12 mouse cellular contexts compared by ENCODE assay signal in the genomic region with DNA sequence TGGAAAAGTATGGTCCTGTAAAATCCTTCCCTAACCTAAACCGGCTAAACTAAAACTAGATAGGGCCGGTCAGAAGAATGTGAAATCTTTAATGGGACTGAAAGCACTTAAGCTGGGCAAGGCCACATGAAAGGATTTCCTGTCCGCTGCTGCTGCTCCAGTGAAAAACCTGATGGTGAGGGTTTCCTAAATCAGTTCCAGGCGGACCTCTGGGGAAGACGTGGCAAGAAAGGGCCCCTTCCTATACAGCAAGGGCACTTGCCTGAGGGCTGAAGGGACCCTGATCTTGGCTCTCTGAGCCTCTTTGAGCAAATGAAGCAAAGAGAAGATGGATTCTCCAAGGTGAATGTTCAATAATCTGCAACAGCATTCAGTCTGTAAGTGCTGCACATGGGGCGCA.
DNase-seq lines count a peak whose midpoint lies in the region; ATAC-seq and TF ChIP-seq lines count a peak whose summit lies in the region.
"Had no signal": no experiment of that assay in that cellular context is flagged by ENCODE, and none has a peak within 500 bp of the region (broad histone marks: within the 10 kb centered on the region; RNA-seq: fewer than 3 reads in every experiment).

No protein-coding gene starts in this region.

- no peak for TF ChIP-seq EP300 in lung, postnatal 0 days (IDR thresholded peaks at IDR 0.05)
- TF ChIP-seq EP300 in liver, postnatal 0 days (IDR thresholded peaks at IDR 0.05; ENCODE audit: low read depth), result no peak

- DNase-seq in hindbrain, embryonic 10.5 days (ENCODE audit: low spot score), result no peak
- DNase-seq in hindbrain, postnatal 0 days (ENCODE audit: low spot score), result no peak
- no peak for DNase-seq in lung, postnatal 0 days (ENCODE audit: low spot score)
- no peak for DNase-seq in lung, postnatal 4 days
- DNase-seq in embryonic facial prominence, embryonic 14.5 days (ENCODE audit: low spot score), result no peak
- no peak for DNase-seq in liver, postnatal 0 days
- no peak for DNase-seq in cerebellum, adult 11-12 months
- DNase-seq in adrenal gland, postnatal 36 days, result no peak
- DNase-seq: cerebellum, adult 18-20 months; retina, postnatal 1 day; thymus, postnatal 36 days had no signal

- H3K9me3 ChIP-seq in hindbrain, embryonic 10.5 days, result no peaks in the 10 kb centered on the region
- H3K9me3 ChIP-seq in hindbrain, postnatal 0 days (ENCODE audit: low read length), result no peaks in the 10 kb centered on the region
- no peaks in the 10 kb centered on the region for H3K9me3 ChIP-seq in lung, postnatal 0 days (ENCODE audit: low read length)
- no peaks in the 10 kb centered on the region for H3K9me3 ChIP-seq in embryonic facial prominence, embryonic 14.5 days (ENCODE audit: control insufficient read depth, low read length)
- no peaks in the 10 kb centered on the region for H3K9me3 ChIP-seq in liver, postnatal 0 days (ENCODE audit: low read length)

- TF ChIP-seq CTCF in hindbrain, postnatal 0 days (IDR thresholded peaks at IDR 0.05; ENCODE audit: low read depth), result no peak
- no peak for TF ChIP-seq CTCF in lung, postnatal 0 days (IDR thresholded peaks at IDR 0.05)
- no peak for TF ChIP-seq CTCF in liver, postnatal 0 days (IDR thresholded peaks at IDR 0.05; ENCODE audit: low read depth)

- H3K4me1 ChIP-seq in hindbrain, embryonic 10.5 days (replicated peaks), result peaks cover 39% of the 10 kb centered on the region
- no peaks in the 10 kb centered on the region for H3K4me1 ChIP-seq in hindbrain, postnatal 0 days (ENCODE audit: insufficient read depth, low read length)
- peaks cover 3% of the 10 kb centered on the region; the same call in 1 of the 2 replicates for H3K4me1 ChIP-seq in lung, postnatal 0 days (ENCODE audit: insufficient read depth, low read depth, low read length)
- H3K4me1 ChIP-seq in embryonic facial prominence, embryonic 14.5 days (ENCODE audit: control insufficient read depth, insufficient read depth, low read length), result peaks cover 39% of the 10 kb centered on the region
- H3K4me1 ChIP-seq in liver, postnatal 0 days (ENCODE audit: insufficient read depth), result peaks cover 16% of the 10 kb centered on the region

- no peak overlapping the region for H3K9ac ChIP-seq in hindbrain, postnatal 0 days (replicated peaks; ENCODE audit: low read length)
- no peak overlapping the region for H3K9ac ChIP-seq in lung, postnatal 0 days (replicated peaks; ENCODE audit: low read depth)
- no peak overlapping the region for H3K9ac ChIP-seq in embryonic facial prominence, embryonic 14.5 days (ENCODE audit: low read depth, low read length)
- H3K9ac ChIP-seq in liver, postnatal 0 days (replicated peaks), result no peak overlapping the region

- H3K4me3 ChIP-seq in hindbrain, embryonic 10.5 days, result no peak overlapping the region
- no peak overlapping the region for H3K4me3 ChIP-seq in hindbrain, postnatal 0 days (ENCODE audit: low read length)
- H3K4me3 ChIP-seq in lung, postnatal 0 days (ENCODE audit: low read depth, low read length), result no peak overlapping the region
- H3K4me3 ChIP-seq in embryonic facial prominence, embryonic 14.5 days (ENCODE audit: low read depth, low read length), result no peak overlapping the region
- H3K4me3 ChIP-seq in liver, postnatal 0 days (ENCODE audit: low read depth, low read length), result no peak overlapping the region
- H3K4me3 ChIP-seq: left cerebral cortex, adult 2 months had no signal

- H3K36me3 ChIP-seq in hindbrain, embryonic 10.5 days, result peaks cover 54% of the 10 kb centered on the region
- H3K36me3 ChIP-seq in hindbrain, postnatal 0 days (ENCODE audit: insufficient read depth, low read length), result no peaks in the 10 kb centered on the region
- H3K36me3 ChIP-seq in lung, postnatal 0 days (ENCODE audit: insufficient read depth, low read length), result 0 out of 2 replicates have a peak, but pooled peaks cover 5% of the 10 kb centered on the region
- peaks cover 17% of the 10 kb centered on the region for H3K36me3 ChIP-seq in embryonic facial prominence, embryonic 14.5 days (ENCODE audit: control insufficient read depth, insufficient read depth, low read length)
- no peaks in the 10 kb centered on the region for H3K36me3 ChIP-seq in liver, postnatal 0 days (replicated peaks; ENCODE audit: insufficient read depth, low read length)

- 55% methylated on average over 6 of the region's 6 CpGs for WGBS in hindbrain, embryonic 10.5 days
- 67% methylated on average over 6 of the region's 6 CpGs for whole genome bisulfite sequencing in hindbrain, postnatal 0 days
- 36% methylated on average over 6 of the region's 6 CpGs for WGBS in lung, postnatal 0 days
- 20% methylated on average over 6 of the region's 6 CpGs for WGBS in embryonic facial prominence, embryonic 14.5 days
- 74% methylated on average over 6 of the region's 6 CpGs for WGBS in liver, postnatal 0 days (ENCODE audit: insufficient replicate concordance)

- H3K4me2 ChIP-seq in hindbrain, postnatal 0 days (ENCODE audit: low read depth, low read length), result no peak overlapping the region
- H3K4me2 ChIP-seq in lung, postnatal 0 days (replicated peaks; ENCODE audit: low read depth, low read length), result no peak overlapping the region
- H3K4me2 ChIP-seq in embryonic facial prominence, embryonic 14.5 days (ENCODE audit: low read depth, low read length), result 0 out of 2 replicates have a peak overlapping the region, but pooled peaks have one; percentile 7
- H3K4me2 ChIP-seq in liver, postnatal 0 days (ENCODE audit: low read depth, low read length), result no peak overlapping the region

- peak overlapping the region; percentile 84 for H3K27ac ChIP-seq in hindbrain, embryonic 10.5 days
- no peak overlapping the region for H3K27ac ChIP-seq in hindbrain, postnatal 0 days
- H3K27ac ChIP-seq in lung, postnatal 0 days (ENCODE audit: low read length), result no peak overlapping the region
- H3K27ac ChIP-seq in embryonic facial prominence, embryonic 14.5 days (replicated peaks; ENCODE audit: low read depth, low read length), result peak overlapping the region; percentile 76
- peak overlapping the region; percentile 79 for H3K27ac ChIP-seq in liver, postnatal 0 days (ENCODE audit: low read depth)
- H3K27ac ChIP-seq: left cerebral cortex, adult 2 months had no signal

- H3K27me3 ChIP-seq in hindbrain, embryonic 10.5 days (ENCODE audit: insufficient read depth, poor library complexity, severe bottlenecking), result no peaks in the 10 kb centered on the region
- no peaks in the 10 kb centered on the region for H3K27me3 ChIP-seq in hindbrain, postnatal 0 days (ENCODE audit: insufficient read depth, low read length)
- H3K27me3 ChIP-seq in lung, postnatal 0 days (replicated peaks; ENCODE audit: insufficient read depth, low read length), result no peaks in the 10 kb centered on the region
- no peaks in the 10 kb centered on the region for H3K27me3 ChIP-seq in embryonic facial prominence, embryonic 14.5 days (replicated peaks; ENCODE audit: control insufficient read depth, insufficient read depth, low read length)
- H3K27me3 ChIP-seq in liver, postnatal 0 days (ENCODE audit: insufficient read depth, low read length), result no peaks in the 10 kb centered on the region

- ATAC-seq in hindbrain, postnatal 0 days, result no peak
- ATAC-seq in lung, postnatal 0 days, result peak; percentile 44
- ATAC-seq in embryonic facial prominence, embryonic 14.5 days (ENCODE audit: low read depth), result no peak
- ATAC-seq in liver, postnatal 0 days, result no peak

Comparison
In these comparisons a context has a peak if more than half of its experiments do, and no peak if none do; other contexts are left out.
1. H3K27ac ChIP-seq: peak in hindbrain, embryonic 10.5 days (single experiment), embryonic facial prominence, embryonic 14.5 days (single experiment) and liver, postnatal 0 days (single experiment); none in hindbrain, postnatal 0 days (single experiment) and lung, postnatal 0 days (single experiment).